Mouse (Mus musculus) gastrocnemius, adult 8-10 months (tissue): ENCODE measurements at regions not wholly inside any gene's neighbourhood (a gene's known extent, or its start where the extent isn't known, plus 50 kb on each side); places are given as distances from the start of the nearest gene placed in this dataset.
"Not testable (repeated sequence)": the region's sequence is repeated elsewhere in the genome, so short reads cannot be mapped to it uniquely, and the experiment has no call there.

ENCODE experiments used
- DNase-seq, 2 experiments: peaks; one replicate each; pipeline ENCODE4 v3.0.0; 2022; ENCODE audit warnings: low spot score in 2 of 2

- no peak for DNase-seq
Observed at GRCm38 (mm10) chr15:91916946-91917345, 78.9 kb downstream of the Smgc start.

- no peak for DNase-seq
Observed at GRCm38 (mm10) chr15:91917877-91918276, 79.8 kb downstream of the Smgc start.

- DNase-seq: no peak
Observed at GRCm38 (mm10) chr15:91924542-91924941, 86.5 kb downstream of the Smgc start.

GRCm38 (mm10) chr15:91927492-91927891, 89.4 kb downstream of the Smgc start:
- no peak for DNase-seq

GRCm38 (mm10) chr15:91928511-91928910, 90.4 kb downstream of the Smgc start:
- DNase-seq: no peak

- no peak for DNase-seq
Observed at GRCm38 (mm10) chr15:91957273-91957672, 93.7 kb upstream of the Cntn1 start.

GRCm38 (mm10) chr15:91965172-91965571, 85.8 kb upstream of the Cntn1 start:
- DNase-seq: no peak

GRCm38 (mm10) chr15:91969378-91969777, 81.6 kb upstream of the Cntn1 start:
- DNase-seq: peak in 1 of 2 experiments; percentile 3

GRCm38 (mm10) chr15:91971411-91971810, 79.6 kb upstream of the Cntn1 start:
- DNase-seq: no peak

- DNase-seq: no peak
Observed at GRCm38 (mm10) chr15:91971846-91972245, 79.1 kb upstream of the Cntn1 start.

- no peak for DNase-seq
Observed at GRCm38 (mm10) chr15:91975606-91976005, 75.4 kb upstream of the Cntn1 start.

- not testable (repeated sequence) for DNase-seq
Observed at GRCm38 (mm10) chr15:91983186-91983585, 67.8 kb upstream of the Cntn1 start.

GRCm38 (mm10) chr15:92000086-92000485, 50.9 kb upstream of the Cntn1 start:
- DNase-seq: no peak
